Mouse (Mus musculus): ENCODE measurements at regions not wholly inside any gene's neighbourhood (a gene's known extent, or its start where the extent isn't known, plus 50 kb on each side); places are given as distances from the start of the nearest gene placed in this dataset.

- DNase-seq (ENCODE audit: low read depth, low spot score): no peak
These were observed 312.8 kb upstream of the Thrb start for GRCm38 (mm10) chr14:17347286-17347685.

DNA sequence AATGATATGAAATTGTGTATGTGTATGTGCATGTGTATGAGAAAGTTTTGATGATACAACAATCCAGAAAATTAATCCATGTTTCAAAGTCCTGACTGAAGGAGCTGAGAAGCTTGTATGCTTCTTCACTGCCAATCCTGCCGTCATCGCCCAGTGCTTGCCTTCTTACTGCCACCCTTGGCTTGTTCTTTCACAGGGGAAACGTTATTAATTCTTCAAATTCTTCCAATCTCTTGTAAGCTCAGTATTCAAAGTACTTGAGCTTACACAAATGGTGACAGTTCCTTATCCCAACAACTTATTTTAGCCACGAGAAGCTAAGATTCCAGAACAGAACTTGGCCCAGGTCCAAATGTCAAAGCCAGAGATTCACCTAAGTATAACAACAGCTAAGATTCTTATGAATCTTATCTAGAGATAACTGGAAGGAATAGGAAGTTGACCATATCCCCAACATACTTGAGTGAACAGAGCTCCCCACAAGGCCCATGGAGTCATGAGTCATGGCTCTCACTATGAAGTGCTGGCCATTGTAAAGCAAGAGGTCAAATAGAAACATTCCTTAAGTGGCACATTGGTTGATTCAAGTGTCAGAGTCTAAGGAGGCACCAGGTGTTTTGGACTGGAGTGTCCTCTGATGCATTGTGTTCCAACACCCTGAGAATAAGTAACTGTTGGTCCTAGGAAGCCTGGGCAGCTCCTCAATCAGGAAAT, 307.6 kb upstream of the Thrb start:
- DNase-seq (ENCODE audit: low read depth, low spot score): no peak

GRCm38 (mm10) chr14:17361910-17362309, 298.2 kb upstream of the Thrb start:
- DNase-seq (ENCODE audit: low read depth, low spot score): no peak

- peak; percentile 61 for DNase-seq (ENCODE audit: low read depth, low spot score)
These were observed 257.1 kb upstream of the Thrb start for GRCm38 (mm10) chr14:17402751-17403479.

DNA sequence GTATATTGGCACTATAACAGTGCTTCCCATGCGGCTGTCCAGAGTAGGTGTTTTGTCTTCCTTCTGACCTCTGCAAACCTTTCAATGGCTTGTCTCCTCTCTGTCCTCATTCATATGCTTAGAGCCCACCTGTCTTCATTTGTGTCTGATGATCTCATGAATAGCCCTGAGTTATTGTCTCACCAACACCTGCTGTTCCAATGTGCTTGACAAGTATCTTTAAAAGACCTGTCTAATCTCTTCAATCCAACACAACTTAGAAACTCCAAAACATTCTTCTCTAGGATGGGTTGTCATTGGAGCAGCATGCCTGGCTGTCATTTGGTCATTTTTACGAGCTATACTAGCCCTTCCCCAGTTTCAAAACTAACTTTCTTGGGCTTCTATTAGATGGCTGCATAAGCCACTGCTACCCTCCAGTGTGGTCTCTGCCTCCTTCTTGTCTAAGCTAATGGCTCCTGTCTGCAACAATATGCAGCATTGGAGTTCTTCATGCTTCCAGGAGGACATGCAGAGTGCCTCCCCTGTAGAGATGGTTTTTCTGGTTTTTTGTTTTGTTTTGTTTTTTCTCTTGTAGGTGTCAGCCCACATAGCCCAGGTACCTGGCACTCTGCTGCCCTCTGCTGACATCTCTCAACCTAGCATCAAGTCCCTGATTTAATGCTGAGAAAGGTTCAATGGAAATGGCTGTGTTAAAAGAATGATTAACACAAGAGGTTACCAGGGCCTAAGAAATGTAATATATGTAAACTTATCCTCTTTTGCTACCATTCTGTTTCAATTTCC, 254.3 kb upstream of the Thrb start:
- DNase-seq (ENCODE audit: low read depth, low spot score): peak; percentile 31

DNA sequence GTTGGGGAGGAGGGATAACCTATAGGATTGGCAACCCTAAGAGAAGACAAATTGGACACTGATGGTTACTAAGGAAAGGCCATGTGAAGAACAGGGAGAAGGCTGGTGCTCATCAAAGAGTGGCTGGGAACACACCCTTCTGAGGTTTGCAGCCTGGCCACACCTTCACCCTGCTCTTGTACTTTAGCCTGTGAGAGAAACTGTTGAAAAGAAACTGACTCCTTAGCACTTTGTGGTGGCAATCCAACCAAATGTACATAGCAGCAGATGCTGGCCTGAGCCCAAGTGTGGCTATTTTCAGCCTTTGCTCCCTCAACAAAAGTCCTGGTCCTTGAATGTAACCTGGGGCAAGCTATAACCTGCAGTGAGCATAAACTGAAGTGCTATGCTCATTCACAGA, 253.2 kb upstream of the Thrb start:
- DNase-seq (ENCODE audit: low read depth, low spot score): no peak

GRCm38 (mm10) chr14:17408343-17408742, 251.7 kb upstream of the Thrb start:
- no peak for DNase-seq (ENCODE audit: low read depth, low spot score)

DNA sequence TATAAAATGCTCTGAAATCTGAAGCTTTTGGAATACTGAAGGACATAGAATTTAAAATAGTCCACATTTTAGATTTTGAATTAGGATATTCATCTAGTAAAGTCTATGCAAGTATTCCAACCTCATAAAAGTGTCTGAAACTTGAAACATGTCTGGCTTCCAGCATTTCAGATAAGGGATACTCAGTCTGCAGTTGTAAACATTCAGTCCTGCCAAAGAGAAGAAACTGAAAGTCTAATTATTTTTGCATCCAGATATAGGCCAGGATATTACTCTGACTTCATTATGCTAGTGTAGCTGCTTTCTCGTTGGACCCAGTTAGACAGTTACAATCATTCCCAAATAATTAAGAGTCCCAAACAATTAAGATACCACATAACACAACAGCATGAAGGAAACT, 251.2 kb upstream of the Thrb start:
- DNase-seq (ENCODE audit: low read depth, low spot score): no peak

GRCm38 (mm10) chr14:17409497-17409896, 250.6 kb upstream of the Thrb start:
- DNase-seq (ENCODE audit: low read depth, low spot score): no peak

GRCm38 (mm10) chr14:17410752-17411151, 249.3 kb upstream of the Thrb start:
- DNase-seq (ENCODE audit: low read depth, low spot score): no peak

DNA sequence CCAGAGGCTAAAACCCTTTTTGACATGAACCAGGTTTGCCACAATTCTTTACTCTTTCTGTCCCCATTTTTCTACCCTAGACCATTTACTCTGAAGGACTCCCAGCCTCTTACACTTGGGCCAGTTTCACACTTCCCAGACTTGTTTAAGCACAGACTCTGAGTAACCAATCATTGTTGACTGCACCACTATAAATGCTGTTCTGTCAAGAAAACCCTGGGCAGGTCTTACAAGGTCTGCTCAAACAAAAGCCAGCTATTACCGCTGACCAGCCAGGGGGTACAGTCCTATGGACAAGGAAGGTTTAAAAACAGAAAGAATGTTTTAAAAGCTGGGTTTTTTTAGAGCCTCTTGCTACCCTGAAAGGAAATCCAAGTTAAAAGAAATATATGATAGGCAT, 248.8 kb upstream of the Thrb start:
- no peak for DNase-seq (ENCODE audit: low read depth, low spot score)

- no peak for DNase-seq (ENCODE audit: low read depth, low spot score)
These were observed 245.7 kb upstream of the Thrb start for GRCm38 (mm10) chr14:17414246-17414888.

DNA sequence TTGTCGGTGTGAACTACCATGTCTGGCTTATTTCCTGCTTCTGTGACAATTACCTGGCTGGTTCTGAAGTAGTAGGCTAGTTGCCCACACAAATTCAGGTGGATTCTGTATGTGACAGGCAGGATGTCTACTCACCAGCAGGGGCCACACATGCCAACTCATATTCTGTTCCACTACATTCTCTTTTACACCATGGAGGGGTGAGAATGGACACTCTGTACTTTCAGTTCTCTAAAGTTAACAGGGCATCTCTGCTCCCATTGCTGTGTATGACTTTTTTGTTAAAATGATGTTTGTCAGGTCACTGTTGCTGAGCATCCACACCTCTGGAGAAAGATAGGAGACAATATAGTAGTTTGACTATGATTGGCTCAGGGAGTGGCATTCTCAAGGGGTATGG, 232.3 kb upstream of the Thrb start:
- DNase-seq (ENCODE audit: low read depth, low spot score): no peak

DNA sequence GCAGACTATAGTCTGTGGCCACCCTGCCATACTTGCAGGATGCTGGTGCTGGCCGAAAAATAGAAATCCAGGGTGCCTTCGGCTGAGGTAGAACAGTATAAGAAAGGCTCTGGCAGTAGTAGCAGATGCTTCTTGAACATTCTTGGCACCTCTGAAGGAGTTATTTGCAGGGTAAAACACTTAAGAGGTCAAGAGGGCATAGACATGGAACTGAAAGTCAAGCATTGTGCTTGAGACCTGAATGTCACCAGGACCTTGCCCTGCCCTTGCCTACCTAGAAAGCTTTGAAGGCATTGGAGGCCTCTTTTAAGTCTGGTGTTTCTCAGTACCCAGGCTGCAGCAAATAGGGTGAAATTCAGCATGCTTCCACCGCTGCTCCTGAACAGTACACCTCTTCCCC, 230.9 kb upstream of the Thrb start:
- DNase-seq (ENCODE audit: low read depth, low spot score): no peak

GRCm38 (mm10) chr14:17433346-17433745, 226.7 kb upstream of the Thrb start:
- no peak for DNase-seq (ENCODE audit: low read depth, low spot score)

- DNase-seq (ENCODE audit: low read depth, low spot score): no peak
These were observed 202.1 kb upstream of the Thrb start for GRCm38 (mm10) chr14:17457946-17458345.

DNA sequence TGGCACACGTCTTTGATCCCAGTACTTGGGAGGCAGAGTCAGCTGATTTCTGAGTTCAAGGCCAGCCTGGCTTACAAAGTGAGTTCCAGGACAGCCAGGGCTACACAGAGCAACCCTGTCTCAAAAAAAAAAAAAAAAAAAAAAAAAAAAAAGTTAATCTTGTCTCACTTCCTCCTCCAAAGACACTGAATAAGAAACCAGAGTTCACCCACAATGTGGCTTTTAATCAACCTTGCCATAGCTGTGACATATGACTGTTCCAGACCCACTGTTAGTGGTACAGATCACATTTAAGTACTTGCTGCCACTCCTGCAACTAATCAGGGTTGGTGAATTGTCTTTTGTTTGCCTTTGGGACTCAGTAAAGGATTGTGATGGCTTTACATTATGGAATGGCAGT, 181.1 kb upstream of the Thrb start:
- DNase-seq (ENCODE audit: low read depth, low spot score): no peak

- no peak for DNase-seq (ENCODE audit: low read depth, low spot score)
These were observed 175.2 kb upstream of the Thrb start for GRCm38 (mm10) chr14:17484866-17485265.

GRCm38 (mm10) chr14:17513756-17514155, 146.3 kb upstream of the Thrb start:
- DNase-seq (ENCODE audit: low read depth, low spot score): no peak

GRCm38 (mm10) chr14:17522696-17523095, 137.4 kb upstream of the Thrb start:
- no peak for DNase-seq (ENCODE audit: low read depth, low spot score)

GRCm38 (mm10) chr14:17523916-17524315, 136.1 kb upstream of the Thrb start:
- DNase-seq (ENCODE audit: low read depth, low spot score): no peak

DNA sequence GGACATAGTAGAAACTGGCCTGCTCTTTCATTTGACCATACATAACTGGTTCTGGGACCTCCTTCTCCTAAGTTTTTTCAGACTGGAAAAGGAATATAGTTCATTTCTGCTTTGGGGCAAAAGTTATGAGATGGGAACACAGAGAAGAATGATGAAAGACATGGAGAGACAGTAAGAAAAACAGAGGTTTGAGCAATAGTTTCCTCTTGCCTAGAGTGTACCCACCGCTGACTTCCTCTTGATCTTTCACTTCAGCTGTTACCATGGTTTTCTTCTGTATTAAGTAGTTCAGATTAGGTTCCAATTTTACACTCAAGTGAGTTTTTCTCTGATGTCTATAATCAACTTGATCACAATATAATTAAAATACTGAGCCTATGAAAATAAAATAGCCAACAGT, 120.7 kb upstream of the Thrb start:
- DNase-seq (ENCODE audit: low read depth, low spot score): no peak

Data from retina, postnatal 7 days (tissue).